Mouse (Mus musculus) mouse embryonic stem cell (cell line): ENCODE measurements around the gene M1ap.

Experiments
- in situ Hi-C, 2 experiments: fragments of 300-500 bp; cut with MboI; formaldehyde crosslinking; loops; 1 replicate in 1 of 2; 3 replicates in 1 of 2; pipeline ENCODE4 v1.14.3; 2019 to 2020; ENCODE audit warnings: low sequenced_read_pairs in 2 of 2, low pct_unique_long_range_greater_than_20kb in 1 of 2, mixed read lengths in 1 of 2; ENCODE audit not compliant: unreplicated experiment in 1 of 2

Gene M1ap

DNA sequence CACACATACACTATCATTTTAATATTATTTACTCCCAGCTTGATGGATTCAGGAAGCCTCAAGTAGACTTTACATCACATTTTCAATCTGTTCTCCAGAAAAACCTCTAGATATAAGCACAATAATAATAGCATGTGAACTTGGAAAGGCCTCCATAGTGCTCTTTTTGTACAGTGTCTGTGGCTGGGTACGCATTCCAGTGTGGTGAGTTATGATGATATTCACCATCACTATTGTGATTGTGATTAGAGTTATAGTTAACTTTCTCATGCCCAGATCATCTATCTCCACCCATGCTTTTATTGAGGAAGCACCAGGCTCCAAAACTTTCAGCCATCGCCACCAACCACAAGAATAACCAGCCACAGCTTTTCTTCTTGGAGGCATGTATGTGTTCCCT is 77.1 kb downstream of the M1ap start:
- in situ Hi-C loops, result no loop called here

DNA sequence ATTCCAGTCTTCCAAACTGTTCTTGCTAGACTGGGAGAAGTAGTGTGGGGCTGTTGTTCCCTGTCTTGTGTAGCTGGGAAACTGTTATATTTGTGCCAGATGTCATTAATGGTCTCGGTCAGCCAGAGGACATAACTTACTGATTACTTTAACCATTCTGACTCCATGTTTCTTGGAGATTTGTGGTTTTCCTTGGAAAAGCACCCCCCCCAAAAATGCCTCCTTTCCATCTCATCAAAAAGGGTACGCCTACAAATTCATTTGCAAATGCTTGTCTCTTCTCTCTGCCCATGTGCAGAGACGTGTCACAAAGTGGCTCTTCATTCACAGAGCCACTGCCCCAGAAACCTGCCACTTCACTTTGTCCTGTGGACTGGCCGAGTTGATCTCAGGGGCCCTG is 77.7 kb downstream of the M1ap start:
- in situ Hi-C loops, result no loop called here

DNA sequence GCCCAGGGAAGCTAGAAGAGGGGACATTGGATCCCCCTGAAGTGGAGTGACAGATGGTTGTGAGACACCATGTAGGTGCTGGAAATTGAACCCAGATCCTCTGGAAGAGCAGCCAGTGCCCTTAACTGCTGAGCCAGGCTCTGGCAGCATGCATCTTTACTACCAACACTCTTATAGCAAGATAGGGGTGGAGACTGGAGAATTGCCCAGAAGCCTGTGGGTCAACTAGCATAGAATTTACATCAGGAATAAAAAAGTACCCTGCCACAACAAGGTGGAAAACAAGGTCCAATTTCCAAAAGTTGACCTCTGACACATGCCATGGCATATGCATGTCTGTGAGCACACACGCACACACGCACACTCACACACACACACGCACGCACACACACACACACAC is 78.5 kb downstream of the M1ap start:
- in situ Hi-C loops, result no loop called here

DNA sequence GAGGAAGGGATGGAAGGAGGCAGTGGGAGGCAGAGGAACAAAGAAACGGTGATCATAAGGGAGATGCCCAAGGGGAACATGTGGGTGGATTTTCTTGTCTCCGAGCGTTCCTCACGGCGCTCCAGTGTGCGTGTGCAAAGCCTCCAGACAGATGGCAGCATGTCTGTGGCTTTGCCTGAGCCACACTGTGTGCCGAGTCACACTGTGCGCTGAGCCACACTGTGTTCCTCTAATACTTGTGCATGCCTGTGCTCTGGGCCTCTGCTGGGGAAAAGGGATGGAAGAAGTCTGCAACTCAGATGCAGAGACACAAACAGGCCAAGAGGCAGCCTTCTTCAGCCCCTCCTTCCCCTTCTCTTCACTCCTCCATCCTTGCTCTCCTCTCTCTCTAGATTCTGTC is 80.6 kb downstream of the M1ap start:
- in situ Hi-C loops, result no loop called here

DNA sequence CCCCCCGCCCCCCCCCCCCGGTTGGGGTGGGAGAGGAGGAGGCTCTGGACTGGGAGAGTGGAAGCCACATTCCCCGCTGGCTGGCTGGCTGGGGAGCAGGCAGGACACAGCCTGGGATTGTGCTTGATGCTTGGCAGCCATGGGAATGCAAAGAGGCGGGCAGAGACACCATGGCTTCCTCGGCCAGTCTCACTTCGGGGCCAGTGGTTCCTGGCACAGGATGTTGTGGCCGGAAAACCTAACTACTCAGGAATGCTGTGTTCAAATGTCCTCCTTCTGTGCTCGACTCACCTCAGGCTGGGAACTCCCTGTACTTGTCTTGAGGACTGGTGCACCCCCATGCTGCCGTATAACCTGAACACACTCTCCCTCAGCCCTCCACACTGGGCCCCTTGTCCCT is 81.0 kb downstream of the M1ap start:
- in situ Hi-C loops, result no loop called here

DNA sequence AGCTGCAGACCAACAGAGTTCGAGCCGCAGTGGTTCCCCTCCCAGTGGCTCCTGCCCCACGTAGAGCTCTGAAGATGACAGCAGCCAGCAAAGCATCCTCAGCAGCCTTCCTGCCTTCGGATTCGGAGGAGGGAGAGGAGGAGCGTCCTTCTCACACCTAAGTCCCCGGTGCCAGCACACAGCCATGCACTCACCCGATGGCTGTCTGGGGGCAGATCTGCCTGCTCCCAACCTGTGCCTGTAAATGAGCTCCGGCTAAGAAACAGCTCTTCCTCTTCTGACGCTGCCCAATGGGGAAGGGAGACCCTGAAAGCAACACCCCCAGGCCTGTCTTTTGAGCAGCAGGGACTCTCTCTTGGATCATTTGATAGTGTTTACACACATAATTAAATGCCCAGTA is 83.1 kb downstream of the M1ap start:
- in situ Hi-C loops, result no loop called here

DNA sequence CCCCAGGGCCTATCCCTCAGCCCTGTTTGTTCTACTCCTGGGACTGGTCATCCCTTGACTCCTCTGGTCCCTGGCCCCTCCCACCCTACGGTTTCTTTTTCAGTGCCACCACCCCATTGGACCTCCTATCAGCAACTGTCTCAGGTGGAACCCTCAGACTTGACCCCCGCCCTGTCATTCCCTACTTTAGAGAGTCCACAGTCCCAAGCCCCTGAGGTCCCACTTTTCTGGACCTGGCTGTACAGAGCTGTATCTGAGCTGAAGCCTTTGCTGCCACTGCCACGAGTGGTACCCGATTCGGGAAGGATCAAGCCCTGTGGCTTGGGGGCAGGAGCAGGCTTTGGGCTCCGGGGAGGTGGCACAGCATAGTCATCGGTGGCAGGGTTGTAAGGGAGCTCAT is 84.4 kb downstream of the M1ap start:
- in situ Hi-C loops, result no loop called here

DNA sequence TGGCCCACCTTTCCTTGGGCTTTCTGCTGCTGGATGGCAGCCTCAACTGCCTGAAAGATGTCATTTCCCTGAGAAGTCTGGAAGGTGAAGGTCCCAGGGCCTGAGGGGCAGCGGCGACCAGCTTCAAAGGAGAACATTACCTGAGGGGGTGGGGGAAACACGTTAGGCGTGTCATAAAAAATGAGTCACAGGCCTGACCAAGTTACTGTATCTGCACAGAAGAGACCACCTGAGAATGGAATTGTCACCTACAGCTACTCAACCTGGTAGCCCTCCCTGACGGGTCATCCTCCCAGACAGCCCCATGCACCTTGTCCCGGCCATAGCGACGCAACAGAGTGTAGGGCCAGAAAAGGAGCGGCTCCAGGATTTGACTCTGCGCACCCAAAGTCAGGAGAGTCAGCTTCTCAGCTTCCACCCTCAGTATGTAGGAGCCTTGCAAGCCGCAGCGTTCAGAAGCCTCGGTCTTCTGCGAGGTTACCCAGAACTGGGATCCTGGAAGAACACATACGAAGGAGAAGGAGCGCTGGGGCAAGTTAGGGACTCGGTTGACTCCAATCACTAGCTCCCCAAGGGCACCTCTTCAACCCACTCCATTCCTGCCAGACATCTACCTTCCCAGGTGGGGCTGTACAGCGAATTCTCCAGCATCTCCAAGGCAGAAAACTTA is 85.4 kb downstream of the M1ap start:
- in situ Hi-C loops, result no loop called here

DNA sequence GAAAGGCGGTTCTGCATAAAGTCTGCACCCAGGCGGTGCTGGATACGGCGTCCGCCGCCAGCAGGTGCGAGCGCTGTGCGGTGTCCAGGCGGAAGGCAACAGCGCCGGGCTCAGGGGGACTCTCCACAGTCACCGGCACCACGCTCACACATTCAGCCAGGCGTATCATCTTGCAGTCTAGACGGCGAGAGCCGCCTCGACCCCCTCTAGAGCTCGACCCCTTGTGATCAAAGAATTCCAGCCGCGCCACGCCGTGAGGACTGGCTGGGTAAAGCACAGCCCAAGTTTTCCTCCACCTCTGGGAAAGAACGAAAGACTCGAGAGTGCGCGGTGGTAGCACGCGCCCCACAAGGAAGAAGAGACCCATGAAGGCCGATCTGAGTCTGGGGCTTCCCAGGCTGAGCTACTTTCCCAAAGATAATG is 86.1 kb downstream of the M1ap start:
- in situ Hi-C loops, result no loop called here

DNA sequence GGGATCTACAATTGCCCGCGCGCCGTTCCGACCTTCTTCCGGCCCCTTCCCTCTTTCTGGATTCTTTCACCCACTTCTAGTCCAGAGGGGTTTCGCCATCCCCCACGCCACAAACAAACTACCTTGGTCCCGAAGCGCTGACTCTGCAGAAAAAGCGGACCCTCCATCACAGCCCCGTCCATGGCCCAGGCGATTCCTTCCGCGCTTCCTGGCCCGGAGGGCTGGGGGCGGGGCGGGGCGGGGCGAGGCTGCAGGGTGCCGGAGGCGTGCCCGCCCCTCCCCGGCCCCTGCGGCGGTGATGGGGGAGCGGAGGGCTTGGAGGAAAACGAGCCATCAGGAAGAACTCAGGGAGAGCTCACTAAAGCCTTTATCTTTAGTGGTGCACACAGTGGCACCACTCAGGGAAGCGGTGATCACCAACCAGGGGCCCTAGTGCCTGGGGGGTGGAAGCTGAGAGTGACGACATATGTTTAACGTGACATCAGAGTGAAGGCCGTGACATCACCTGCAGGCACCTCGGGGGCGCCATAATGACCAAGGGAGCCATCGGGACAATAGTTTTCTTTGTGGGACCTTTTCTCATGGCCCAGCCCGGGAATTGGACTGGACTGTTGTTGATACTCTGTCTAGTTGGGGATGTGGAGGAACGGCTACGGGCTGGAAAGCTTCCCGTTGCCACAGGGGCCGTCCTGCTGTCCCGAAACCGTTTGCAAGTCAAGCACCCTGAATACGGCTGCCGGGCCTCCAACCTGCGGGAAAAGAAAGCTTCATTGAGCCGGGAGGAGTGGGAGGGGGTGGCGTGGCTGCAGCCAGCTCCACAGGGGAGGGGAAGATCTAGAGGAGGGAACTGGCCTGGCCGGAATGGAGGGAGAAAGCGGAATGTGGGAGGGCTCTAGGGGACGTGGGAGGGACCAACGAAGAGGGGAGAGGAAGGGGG is 86.8 kb downstream of the M1ap start, which contains the start of the genes Dok1 and Loxl3:
Gene Dok1, minus strand, starts transcription at position 223 of the 937 bp plus-strand sequence.
Gene Loxl3, plus strand, starts transcription at position 925 of the 937 bp plus-strand sequence.
- in situ Hi-C loops, result no loop called here

DNA sequence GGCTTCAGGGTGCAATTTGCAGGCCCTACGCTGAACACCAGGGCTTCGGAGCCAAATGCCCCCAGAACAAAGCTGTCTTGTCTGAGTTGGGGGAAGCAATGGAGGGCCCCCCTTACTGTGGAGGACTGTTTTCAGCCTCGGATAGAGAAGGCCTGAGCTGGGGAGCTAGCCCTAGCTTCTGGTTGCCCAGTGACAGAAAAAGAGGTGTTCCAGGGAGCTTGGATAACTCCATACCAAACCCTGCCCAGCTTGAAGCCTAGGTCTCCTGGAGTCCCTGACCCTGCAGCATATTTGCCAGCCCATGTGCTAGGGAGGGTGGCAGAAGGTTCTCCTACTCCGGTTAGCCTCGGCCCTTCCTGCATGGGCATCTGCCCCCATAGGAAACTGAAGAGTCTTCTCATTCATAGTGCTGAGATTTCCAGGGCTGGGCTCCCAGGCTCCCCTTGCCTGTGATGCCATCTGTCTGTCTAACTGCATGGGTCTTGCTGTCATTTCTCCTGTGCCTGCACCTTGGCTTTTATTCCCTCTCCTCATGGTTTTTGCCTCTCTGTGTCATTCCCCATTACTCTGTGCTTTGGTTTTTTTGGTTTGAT is 87.9 kb downstream of the M1ap start:
- in situ Hi-C loops, result no loop called here

DNA sequence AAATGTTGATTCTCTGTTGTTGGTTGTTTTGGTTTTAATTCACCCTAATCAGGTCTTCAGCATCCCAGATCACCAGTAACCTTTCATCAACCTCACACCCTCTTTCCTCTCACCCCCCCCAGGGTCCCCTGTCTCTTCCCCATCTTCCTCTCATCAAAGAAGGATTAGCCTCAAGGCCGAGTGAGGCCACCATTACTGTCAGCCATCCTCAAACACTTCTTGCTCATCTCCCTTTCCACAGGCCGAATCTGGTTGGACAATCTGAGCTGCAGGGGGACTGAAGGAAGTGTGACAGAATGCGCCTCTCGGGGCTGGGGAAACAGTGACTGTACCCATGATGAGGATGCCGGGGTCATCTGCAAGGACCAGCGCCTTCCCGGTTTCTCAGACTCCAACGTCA is 90.5 kb downstream of the M1ap start:
- in situ Hi-C loops, result no loop called here

DNA sequence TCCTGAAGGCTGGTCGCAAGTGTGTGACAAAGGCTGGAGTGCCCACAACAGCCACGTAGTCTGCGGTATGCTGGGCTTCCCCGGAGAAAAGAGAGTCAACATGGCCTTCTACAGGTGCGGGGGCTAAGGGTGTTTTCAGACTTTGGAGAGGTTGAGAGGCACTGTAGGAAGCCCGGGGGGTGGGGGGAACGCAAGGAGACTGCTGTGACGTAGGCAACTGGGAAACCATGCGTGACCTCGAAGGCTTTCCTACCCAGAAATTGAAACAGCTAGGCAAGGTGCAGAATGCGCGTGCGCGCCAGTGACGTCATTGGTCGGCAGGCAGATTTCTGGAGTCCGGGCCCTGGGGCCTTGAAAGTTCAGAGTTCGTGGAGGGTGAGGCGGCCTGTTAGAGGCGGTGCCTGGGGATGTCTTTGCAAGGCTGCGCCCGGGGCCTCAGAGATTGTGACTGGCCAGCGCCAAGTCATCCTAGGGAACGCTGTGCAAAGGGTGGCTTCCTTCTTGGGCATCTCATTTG is 91.9 kb downstream of the M1ap start:
- in situ Hi-C loops, result no loop called here

DNA sequence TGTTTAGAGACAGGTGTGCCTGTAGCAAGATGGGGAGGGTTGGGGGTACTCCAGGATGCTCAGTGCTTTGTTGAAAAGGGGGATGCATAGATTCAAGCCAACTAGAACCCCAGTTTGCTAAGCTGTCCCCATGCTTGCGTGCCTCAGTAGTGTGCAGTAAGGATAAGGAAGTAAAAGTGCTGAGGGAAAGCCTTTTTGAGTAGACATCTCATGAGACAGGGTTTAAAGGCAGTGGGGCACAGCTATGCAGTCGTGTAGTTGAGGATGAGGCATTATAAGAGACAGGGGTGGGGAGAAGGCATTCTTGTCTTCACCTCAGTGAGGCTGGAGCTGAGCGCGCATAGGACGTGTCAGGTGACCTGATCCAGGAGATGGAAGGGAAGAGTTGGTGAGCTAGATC is 93.9 kb downstream of the M1ap start:
- in situ Hi-C loops, result no loop called here

DNA sequence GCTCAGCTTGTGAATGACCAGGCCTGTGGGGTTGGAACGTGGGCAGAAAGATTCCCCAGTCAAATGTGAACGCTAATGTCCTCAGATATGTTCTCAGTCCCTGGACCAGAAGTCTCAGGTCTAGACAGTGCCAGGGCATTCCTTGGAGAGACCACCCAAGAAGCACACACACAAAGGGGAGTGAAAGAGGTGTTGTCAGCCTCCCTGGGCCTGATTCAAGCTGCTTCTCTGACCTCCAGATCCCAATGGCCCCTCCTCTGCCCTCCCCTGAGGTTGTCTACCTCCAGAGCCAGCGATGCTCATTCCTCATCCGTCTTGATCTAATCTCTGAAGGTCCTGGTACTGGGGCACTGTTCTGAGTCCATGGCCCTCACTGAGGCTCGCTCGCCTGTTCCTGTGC is 96.9 kb downstream of the M1ap start:
- in situ Hi-C loops, result no loop called here

DNA sequence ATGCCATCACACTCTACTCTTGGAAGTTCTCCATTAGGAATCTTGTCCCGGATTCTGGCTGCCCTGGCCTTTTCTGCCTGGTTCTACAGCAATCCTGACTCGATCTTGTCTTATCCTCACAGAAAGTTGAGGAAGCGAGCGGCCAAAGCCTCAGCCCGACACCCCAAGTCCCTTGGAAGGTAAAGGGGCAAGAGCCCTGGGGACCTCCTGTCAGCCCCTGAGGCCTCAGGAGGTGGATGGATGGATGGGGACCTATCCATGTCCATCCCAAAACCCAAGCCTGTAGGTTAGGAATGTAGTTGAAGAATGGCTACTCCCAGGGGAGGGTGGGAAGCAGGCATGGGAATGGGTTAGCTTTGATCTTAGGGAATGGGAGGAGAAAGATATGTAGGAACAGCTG is 97.3 kb downstream of the M1ap start:
- in situ Hi-C loops, result no loop called here

DNA sequence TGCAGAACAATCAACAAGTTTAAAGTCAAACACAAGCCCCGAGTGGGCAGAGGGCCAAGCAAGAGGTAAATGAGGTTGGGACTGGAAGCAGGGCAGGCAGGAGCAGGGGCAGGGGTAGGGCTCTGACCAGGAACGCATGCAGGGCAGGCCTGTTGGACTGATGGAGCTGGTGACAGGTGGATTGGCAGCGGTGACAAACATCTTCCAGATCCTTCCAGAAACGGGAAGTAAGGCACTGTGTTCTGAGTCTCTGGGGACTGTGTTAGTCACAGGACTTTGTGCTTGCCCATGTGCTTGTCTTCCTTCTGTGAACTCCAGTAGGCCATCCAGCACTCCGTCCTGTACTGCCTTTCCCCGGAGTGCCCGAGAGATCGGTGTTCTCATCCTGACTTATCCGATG is 98.0 kb downstream of the M1ap start:
- in situ Hi-C loops, result no loop called here

DNA sequence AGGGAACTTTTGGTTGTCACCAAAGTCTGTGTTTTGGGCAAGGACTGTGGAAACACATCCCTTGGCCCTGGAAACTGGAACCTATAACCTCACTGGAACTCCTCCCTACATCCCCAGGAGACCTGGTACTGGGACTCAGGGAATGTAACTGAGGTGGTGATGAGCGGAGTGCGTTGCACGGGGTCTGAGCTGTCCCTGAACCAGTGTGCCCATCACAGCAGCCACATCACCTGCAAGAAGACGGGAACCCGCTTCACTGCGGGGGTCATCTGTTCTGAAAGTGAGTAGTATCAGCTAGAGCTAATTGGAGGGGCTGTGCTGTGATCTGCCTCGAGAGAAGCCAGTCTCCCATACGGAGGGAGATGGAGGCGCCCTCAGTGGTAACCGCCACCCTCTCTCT is 102.7 kb downstream of the M1ap start:
- in situ Hi-C loops, result no loop called here
